Mouse (Mus musculus) heart, postnatal 10 days (tissue): ENCODE measurements around the gene Ctla4. TPM values are rescaled to one million over a fixed set of nuclear protein-coding genes. Genes with fewer than 3 reads are reported as not detected.

Experiments
- DNase-seq, 2 experiments: peaks; one replicate each; pipeline ENCODE4 v3.0.0; 2021
- intact Hi-C: fragments of 180-260 bp; cut with DNase I; formaldehyde crosslinking; loops from one replicate; pipeline ENCODE4 v1.15.1; 2025
- total RNA-seq, 2 experiments: library from RNA; stranded (reverse); gene quantifications; 2 replicates each; pipeline ENCODE4 v1.2.3; 2021

Ctla4 gene
- total RNA-seq, 2 experiments from 2014 or later = 0.22 TPM; not detected in 1

DNA sequence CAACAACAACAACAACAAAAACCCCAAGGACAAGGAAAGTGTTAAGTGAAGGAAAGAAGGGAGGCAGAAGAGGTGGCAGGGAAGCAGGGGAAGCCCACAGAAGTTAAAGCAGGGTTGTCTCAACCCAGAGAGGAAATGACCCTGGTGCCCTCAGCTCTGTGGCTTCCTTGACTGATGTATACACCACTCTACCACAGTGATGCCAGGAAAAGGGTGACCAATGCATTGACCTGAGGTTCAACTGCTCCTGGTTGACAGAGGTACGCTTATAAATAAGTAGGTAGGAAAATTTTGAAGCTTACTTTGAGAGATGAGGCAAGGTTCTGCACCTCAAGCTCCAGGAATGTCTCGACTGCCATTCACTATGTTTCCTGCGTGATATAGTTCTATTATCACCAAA, 24.8 kb downstream of the Ctla4 start:
- DNase-seq = no peak
- intact Hi-C loops = no loop called here

DNA sequence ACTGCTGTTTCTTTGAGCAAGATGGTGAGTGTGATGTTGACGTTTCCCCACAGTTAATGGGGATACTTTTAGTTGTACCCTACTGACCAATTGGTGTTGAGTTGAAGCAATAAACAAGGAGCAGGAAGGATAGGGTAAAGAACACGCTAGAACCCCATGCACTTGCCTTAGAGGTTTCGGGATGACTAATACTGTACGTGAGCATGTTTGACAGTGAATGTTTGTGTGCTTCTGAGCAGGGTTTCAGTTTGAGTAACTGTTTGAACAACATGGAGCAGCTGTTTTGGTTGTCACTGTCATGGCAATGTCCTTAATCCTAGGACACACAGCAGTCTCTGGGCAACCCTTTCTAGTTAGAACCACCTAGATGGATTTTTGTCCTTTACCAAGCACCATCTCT, 26.5 kb downstream of the Ctla4 start:
- intact Hi-C loops = no loop called here
- no peak for DNase-seq

DNA sequence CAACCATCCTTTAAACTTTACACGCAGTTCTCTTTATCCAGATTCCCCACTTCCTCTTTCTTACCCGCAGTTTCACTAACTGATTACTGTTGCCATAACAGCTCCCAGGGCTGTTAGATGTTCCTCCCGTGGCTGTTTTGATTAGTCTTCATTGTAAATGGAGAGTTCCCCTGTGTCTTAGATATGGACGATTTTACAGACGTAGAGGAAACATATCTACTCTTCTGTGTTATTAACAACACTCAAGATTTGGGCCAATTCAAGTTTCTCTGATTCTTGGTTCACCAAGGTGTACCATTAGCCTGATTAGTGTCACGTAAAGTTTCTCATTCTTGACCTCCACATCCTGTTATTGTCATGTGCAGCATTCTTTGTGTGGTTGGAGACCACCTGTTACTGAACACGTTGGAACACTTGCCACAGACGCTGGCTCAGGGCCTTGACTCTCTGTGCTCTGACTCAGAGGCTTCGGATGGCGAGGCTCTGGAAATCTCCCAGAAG, 29.5 kb downstream of the Ctla4 start:
- DNase-seq = peak in 1 of 2 experiments; percentile 26
- intact Hi-C loops = no loop called here

DNA sequence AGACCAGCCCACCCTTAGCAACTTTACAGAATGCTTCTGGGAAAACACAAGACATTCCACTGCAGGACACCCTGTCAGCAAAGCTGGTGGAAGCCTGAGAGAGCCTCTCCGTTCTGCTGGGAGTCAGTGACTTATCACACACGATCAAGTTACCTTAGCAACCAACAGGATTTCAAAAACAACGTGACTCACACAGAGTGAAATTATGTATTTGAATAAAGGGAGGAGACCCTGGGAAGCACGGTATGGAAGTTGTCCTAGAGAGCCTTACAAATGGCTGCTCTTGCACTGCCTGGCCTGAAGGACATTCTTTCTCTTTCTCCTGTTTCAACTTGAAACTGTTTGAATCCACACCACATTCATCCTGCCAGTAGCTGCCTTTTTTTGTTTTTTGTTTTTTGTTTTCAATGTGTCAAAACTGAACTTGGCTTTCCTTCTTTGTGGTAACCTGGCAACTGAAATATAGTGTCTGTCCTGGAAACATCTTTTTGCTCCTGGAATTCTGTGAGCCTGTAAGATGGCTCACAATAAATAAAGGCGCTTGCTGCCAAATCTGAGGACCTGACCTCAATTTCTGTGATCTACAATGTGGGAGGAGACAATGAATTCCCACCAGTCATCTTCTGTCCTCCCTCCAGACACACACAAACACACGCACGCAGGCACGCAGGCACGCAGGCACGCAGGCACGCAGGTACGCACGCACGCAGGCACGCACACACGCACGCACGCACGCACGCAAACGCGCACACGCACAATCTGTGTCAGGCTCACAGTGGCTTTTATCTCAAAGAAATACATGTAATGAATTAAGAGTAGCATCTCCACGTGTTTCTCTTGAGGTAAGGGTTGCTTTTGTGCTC, 33.9 kb downstream of the Ctla4 start:
- intact Hi-C loops = no loop called here
- DNase-seq = peak in 1 of 2 experiments; percentile 28

DNA sequence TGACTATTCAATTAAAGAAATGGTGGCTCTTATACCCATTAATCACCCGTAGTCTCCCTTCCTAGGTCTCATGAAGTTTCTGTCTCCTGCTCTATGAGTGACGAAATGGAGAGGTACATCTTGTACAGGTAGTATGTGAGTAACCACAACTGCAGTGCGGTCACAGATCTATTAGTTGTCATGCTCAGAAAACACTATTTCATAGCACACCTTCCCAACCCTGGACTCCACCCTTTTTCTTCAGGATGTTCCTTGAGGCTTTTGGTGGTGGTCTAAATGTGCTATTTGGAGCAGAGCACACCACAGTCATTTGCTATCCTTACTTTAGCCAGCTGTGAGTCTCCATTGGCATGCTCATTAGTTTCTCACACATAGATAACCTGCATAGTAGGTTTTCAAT, 42.2 kb downstream of the Ctla4 start:
- intact Hi-C loops = no loop called here

DNA sequence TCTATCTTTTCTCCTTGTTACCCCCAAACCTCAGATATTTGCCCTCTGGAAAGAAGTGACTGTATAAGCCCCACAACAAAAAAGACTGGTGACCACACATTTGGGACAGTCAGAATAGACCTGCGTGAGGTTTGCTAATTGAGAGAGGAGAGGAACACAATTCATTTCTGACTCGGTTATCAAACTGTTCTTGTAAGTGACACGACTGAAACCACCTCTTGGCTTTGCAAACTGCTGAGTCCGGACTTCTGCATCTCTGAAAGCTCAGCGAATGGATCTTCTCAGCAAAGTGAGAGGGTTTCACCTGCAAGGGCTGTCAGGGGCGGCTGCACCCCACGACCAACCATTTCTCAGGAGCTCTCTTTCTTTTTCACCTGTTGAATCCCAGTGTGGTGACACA, 43.6 kb downstream of the Ctla4 start:
- intact Hi-C loops = no loop called here
- DNase-seq = no peak

More for the DNA sequence above, 42.2 kb downstream of the Ctla4 start:
- no peak for DNase-seq

DNA sequence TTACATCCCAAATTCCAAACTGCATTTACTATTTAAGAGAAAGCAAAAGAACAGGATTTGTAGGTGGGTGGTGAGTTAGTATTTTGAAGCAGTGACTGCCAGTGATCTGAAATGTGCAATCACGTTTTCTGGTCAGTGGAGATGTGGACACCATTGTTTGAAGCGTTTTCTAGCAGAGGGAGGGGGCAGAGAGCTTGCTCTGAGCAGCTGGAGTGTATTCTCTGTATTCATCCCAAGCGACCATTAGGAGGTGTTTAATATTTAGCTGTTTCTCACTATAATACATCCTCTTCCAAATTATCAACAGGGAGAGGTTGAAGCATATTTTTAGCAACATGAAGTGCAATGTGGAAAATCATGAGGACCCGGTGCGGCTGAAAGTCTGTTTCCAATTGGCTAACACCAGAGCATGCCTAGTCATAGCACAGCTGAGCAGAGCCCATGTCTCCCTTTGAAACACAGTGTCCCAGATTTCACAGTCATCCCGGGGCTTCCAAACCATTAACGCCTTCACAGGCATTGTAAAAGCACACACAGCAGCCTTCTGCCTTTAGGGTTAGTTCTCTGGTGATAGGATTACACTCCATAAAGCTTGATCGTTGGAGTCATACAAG, 49.3 kb downstream of the Ctla4 start:
- intact Hi-C loops = no loop called here
- DNase-seq = peak; percentile 50 to 52

DNA sequence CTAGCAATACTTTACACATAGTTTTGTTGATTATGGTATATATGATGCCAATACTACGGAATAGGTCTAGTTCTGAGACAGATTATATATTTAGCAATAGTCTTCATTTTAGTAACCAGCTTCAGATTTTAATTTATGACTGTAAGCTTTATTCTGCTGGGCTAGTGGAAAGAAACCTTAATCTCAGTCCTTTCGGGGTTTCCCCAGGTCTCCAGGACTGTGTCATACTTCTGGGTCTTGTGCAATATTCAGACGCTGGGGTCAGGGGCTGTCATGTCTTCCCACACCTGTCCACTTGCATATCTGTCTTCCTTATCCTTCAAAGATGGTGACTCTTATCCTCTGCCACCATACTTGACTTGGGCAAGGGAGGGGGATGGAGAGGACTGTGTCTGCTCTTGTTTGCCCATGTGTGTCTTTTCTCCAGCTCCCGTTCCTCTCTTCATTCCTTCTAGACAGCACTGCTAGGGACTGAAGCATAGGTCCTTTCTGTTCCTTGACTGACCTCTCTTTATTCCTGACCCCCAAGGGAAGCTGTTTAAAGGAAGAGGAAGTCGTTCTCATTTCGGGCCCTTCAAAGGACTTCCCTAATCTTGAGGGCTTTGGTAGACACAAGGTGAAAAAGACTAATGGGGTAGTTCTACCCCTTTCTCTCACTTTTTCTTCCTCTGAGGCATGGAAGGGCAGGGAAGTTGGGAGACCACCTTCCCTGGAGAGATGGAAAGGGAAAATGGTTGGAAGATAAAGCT, 50.3 kb downstream of the Ctla4 start:
- intact Hi-C loops = no loop called here
- no peak for DNase-seq

DNA sequence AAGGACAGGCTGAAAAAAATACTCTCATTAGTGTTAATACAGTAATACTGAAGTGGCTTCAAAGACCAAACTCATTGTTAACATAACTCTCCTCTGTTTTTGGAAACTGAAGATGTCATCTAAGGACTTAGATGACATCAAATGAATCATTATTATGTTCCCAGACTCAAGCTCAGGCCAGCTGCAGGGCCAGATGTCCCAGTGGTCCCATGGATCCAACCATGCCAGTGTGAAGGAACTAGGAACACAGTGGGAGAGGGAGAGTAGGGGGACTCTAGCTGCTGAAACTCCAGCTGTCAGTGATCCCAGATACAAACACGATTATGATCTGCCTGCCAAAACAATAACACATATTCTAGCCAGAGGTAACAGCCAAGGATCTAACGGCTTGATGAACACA, 51.5 kb downstream of the Ctla4 start:
- intact Hi-C loops = no loop called here
- DNase-seq = no peak

DNA sequence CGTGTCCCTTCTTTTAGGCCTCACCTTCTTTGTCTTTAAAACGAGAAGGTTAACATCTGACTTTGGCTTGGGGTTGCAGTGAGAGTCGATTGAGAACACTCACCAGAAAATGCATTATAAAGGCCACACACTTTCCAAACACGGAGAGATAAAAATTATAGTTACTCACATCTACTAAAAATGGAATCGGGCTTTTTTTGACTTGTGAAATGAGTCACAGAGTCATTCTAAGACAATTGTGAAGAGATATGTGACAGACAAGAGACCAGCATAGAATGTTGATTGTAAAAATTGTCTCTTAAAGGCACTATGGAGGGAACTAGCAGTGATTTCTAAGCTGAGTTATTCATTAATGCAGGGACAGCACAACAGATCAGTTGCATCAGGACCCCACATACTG, 52.2 kb downstream of the Ctla4 start:
- intact Hi-C loops = no loop called here
- no peak for DNase-seq

DNA sequence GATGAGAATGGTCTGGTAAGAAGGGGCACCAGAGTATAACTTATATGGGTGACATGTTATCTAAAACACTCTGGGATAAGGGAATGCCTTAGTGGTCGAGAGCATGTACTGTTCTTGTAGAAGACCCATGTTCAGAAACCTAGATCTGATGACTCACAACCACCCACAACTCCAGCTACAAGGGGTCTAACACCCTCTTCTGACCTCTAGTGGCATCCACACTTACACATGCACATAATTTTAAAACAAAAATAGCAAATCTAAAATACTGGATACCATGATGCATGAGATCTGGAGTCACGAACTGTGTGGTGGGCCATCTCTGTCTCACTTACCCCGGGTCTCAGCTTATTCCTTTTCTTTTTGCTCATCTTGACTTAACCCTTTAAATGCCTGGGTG, 53.2 kb downstream of the Ctla4 start:
- intact Hi-C loops = no loop called here
- no peak for DNase-seq

DNA sequence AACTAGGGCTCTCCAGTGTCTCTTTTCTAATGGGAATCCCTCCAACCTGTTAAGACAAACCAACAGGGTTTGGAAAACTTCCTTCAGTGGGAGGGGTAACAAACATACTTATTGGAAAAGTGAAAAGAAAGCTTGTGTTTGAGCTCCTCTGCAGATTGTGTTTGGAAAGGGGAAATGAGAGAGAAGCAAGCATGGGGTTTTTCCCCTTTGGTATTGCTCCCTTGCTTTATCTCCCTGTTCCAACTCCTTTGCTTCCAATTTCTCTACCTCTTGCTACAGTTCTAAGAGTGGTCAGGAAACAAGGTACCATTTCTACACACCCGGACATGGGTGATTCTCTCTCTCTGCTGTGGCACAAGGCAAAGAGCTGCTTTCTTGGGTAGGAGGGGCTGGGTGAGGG, 53.8 kb downstream of the Ctla4 start:
- intact Hi-C loops = no loop called here
- no peak for DNase-seq

DNA sequence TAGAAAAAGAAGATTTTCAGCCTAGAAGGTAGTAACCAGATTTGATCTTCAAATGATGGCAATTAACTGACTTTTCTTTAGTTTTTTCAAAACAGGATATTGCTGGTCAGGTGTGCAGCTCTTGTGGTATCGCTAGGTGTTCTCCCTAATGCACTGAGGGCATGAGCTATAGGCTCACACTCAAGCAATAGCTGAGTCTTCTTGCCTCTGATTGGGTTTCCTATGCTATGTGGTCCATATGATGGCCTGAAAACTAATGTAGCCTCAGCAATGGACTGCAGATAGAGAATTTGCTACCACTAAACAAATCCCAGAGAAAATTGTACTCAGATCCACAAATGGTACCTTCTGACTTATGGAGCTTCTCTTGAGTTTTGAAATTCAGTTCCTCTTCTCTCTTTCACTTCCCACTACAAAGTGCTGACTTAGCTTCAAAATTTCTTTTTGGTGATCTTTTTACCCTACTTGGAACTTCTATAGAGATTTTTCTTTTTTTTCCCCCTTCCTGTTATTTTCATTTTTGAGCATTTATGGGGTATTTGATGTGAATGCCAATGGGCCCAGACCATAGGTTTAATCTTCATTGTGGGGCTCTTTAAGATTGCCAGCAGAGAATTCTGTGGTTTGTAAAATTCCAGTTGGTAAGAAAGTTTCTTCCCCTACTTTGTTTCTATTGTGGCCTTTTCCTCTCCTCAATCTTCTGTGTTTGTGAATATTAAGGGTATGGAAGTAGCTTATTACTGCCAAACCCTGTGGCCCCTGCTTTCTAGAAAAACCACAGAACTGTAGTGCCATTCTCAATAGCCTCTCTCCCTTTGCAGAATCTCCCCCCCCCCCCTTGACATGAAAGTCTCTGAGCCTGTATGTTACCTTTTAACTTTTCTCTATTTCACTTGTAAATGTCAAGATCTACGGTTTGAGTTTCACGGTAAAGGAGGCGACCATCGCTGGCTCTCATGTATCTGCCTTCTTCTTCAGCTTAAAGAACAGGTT, 54.6 kb downstream of the Ctla4 start:
- no peak for DNase-seq
- intact Hi-C loops = no loop called here

DNA sequence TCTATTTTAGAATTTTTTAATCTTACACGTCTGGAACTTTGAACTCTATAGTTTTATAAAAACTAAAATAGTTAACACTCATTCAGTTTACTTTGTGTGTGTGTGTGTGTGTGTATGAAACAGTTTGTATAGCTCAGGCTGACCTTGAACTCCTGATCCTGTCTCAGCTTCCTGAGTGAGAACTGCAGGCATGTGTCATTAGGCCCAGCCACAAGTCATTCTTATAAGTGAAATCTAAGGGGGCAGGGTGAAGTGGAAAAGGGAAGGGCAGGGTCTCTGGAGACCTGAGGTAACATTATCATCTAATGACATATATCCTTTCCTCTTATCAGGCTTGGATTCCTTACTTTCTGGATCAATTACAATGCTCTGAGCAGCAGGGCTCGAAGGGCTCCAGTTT, 56.1 kb downstream of the Ctla4 start:
- no peak for DNase-seq
- intact Hi-C loops = no loop called here

DNA sequence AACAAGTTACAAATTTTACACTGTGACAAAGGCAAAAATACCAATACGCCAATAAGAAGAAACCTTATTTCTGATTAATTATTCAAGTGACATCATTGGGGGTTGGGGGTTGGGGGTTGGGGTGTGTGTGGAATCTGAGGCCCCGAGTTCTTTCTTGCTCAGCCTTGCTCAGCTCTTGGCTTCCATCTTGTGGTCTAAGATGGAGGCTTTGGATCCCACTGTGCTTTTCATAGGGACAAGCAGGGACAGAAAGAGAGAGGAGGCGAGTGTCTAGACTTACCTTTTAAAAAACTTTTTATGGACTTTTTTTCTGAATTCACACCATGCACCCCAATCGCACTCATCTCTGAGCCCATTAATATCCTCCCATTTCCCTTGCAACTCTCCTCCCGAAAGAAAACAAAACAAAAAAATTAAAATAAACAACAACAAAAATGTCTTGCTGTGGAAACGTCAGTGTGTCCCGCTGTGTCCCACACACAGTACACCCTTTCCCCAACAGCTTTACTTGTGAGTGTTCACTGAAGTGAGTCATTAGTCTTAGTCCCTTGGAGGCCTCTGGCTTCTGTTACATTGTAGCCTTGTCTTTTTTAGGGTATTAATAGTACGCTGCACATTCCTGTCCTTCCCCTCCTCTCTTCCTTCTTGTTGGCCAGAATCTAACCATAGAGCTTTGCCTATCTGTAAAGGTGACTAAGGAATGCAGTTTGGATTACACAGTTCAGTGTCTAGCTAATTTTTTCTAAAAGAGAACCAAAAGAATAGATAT, 59.0 kb downstream of the Ctla4 start:
- no peak for DNase-seq
- intact Hi-C loops = no loop called here

DNA sequence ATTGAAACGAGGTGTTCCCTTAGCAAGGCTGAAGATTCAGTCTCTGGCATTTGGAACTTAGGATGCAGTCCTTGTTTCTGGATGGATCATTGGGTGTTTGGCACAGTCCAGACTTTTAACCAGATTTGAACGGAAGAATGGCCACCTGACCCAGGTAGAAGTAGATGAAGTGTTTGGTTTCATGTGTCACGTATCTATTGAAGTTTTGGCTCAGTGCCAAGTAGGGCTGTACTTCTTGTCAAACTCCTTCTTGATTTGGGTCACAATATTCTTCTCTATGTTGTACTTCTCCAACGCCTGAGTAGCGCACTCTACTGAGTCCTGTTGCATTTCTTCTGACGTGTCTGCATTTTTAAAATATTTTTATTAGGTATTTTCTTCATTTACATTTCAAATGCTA, 61.3 kb downstream of the Ctla4 start:
- no peak for DNase-seq
- intact Hi-C loops = no loop called here

DNA sequence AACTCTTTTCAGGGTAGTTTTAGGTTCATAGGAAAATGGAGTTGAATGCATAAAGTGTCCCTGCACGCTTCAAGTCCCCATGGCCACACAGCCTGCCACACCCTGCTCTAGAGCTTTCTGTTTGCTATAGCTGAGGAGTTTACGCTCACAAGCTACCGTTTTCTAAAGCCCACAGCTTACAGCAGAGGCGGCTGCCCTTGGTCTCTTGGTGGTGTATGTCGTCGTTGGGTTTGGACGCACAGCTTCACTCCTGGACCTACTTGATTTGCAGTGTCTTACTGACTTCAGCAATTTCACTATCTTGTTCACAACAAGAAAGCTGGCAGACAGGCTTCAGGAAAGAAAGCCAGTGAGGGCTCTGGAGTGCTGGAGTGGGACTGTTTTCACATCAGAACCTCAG, 66.2 kb downstream of the Ctla4 start:
- peak; percentile 53 to 54 for DNase-seq
- intact Hi-C loops = no loop called here

DNA sequence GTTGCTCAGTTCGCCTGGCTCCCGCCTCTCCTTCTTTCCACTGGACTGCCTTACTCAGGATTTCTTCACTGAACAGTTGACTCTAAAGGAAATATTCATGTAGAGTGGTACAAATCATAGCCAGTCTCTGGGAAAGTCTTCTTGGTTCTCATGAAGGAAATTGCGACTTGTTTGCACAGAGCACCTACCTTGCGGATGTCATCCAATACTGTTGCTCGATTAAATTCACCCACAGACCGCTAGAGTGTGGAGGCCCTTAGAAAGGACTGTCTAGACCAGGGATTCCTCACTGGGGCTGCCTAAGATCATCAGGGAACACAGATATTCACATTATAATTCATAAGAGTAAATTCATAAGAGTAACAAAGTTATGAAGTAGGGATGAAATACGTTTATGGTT, 66.9 kb downstream of the Ctla4 start:
- intact Hi-C loops = no loop called here
- DNase-seq = no peak

DNA sequence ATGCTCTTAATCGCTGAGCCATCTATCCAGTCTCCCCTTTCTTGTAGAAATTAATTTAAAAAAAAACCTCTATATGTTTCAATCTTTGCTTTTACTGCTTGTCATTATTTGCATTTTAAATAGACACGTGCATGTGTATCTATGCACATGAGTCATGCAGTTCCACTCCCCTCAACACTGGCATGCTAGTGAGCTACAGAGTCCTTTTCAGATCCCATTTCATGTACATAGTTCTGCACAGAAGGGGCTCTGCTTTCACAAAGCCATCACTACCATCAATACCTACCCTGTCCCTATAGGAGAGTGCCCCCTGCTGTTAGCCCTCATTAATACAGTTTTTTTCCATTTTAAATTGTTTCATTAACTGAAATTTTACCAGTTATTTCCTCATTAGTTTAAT, 68.0 kb downstream of the Ctla4 start:
- DNase-seq = peak; percentile 41 to 72
- intact Hi-C loops = loop anchor here (5.0 kb wide), 1 partner anchor 797 kb away; no protein-coding TSS in a partner anchor
